Mouse (Mus musculus) heart, adult 8-10 months (tissue): ENCODE results near the gene Tmem52. TPM values are rescaled to one million over a fixed set of nuclear protein-coding genes. Genes with fewer than 3 reads are reported as not detected.

ENCODE experiments used
- DNase-seq: peaks from one replicate; pipeline ENCODE4 v3.0.0; 2022; ENCODE audit warnings: low spot score
- total RNA-seq, 4 experiments: library from RNA; stranded (reverse); gene quantifications; 2 replicates each; pipeline ENCODE4 v1.2.4; 2022

The Tmem52 gene
- total RNA-seq, 4 experiments from 2014 or later = 4.2 to 9.6 (median 6.2) TPM

- DNase-seq = no peak
These were observed 36.9 kb downstream of the Tmem52 start for GRCm38 (mm10) chr4:155505671-155506295.

- DNase-seq = no peak
These were observed 39.7 kb downstream of the Tmem52 start for GRCm38 (mm10) chr4:155508614-155509013.

GRCm38 (mm10) chr4:155510981-155511380 is 42.1 kb downstream of the Tmem52 start:
- no peak for DNase-seq

GRCm38 (mm10) chr4:155514810-155515209 is 45.9 kb downstream of the Tmem52 start:
- no peak for DNase-seq

- no peak for DNase-seq
These were observed 49.1 kb downstream of the Tmem52 start for GRCm38 (mm10) chr4:155517948-155518517.

Other genes with a start within 250 kb of the Tmem52 start
- 10 to 100 TPM; 44.5 to 53.3 (median 49.0) TPM for gene Ski, start 246.5 kb upstream of the Tmem52 start, total RNA-seq
- 10 to 100 TPM; 12.4 to 17.8 (median 15.9) TPM for gene Faap20, start 219.3 kb upstream of the Tmem52 start, total RNA-seq
- gene Prkcz, start 107.8 kb upstream of the Tmem52 start, total RNA-seq = 1 to 10 TPM; 4.1 to 7.8 (median 5.5) TPM
- gene Gabrd, start 71.0 kb upstream of the Tmem52 start, total RNA-seq = not detected
- under 1 TPM; 0.19 to 0.38 (median 0.27) TPM for gene Cfap74, start 59.9 kb upstream of the Tmem52 start, total RNA-seq
- 100 to 1,000 TPM; 136 to 150 (median 142) TPM for gene Gnb1, start 22.2 kb downstream of the Tmem52 start, total RNA-seq
- 10 to 100 TPM; 23.8 to 30.2 (median 29.1) TPM for gene Nadk, start 93.3 kb downstream of the Tmem52 start, total RNA-seq
- 1 to 10 TPM; 6.2 to 7.8 (median 6.9) TPM for gene Slc35e2, start 132.3 kb downstream of the Tmem52 start, total RNA-seq
- gene Cdk11b, start 155.7 kb downstream of the Tmem52 start, total RNA-seq = 10 to 100 TPM; 29.2 to 37.0 (median 30.2) TPM
- gene Gm10563, start 176.3 kb downstream of the Tmem52 start, total RNA-seq = not detected
- gene Mmp23, start 184.3 kb downstream of the Tmem52 start, total RNA-seq = 1 to 10 TPM; 6.7 to 9.0 (median 7.4) TPM
- gene Mib2, start 200.1 kb downstream of the Tmem52 start, total RNA-seq = 10 to 100 TPM; 25.4 to 30.1 (median 27.1) TPM
- 1 to 10 TPM in 3 of 4 experiments, under 1 TPM in 1; 0.98 to 2.4 (median 1.3) TPM for gene Fndc10, start 225.2 kb downstream of the Tmem52 start, total RNA-seq
- 10 to 100 TPM; 43.2 to 53.5 (median 51.2) TPM for gene Ssu72, start 235.7 kb downstream of the Tmem52 start, total RNA-seq